Mouse (Mus musculus) liver (tissue): ENCODE data around the gene Eci1.
"Not testable (repeated sequence)": the region's sequence is repeated elsewhere in the genome, so short reads cannot be mapped to it uniquely, and the experiment has no call there.

Source experiments
- DNase-seq: peaks from one replicate; pipeline ENCODE4 v3.0.0-alpha.2; 2020; ENCODE audit warnings: mixed read lengths

The Eci1 gene

DNA sequence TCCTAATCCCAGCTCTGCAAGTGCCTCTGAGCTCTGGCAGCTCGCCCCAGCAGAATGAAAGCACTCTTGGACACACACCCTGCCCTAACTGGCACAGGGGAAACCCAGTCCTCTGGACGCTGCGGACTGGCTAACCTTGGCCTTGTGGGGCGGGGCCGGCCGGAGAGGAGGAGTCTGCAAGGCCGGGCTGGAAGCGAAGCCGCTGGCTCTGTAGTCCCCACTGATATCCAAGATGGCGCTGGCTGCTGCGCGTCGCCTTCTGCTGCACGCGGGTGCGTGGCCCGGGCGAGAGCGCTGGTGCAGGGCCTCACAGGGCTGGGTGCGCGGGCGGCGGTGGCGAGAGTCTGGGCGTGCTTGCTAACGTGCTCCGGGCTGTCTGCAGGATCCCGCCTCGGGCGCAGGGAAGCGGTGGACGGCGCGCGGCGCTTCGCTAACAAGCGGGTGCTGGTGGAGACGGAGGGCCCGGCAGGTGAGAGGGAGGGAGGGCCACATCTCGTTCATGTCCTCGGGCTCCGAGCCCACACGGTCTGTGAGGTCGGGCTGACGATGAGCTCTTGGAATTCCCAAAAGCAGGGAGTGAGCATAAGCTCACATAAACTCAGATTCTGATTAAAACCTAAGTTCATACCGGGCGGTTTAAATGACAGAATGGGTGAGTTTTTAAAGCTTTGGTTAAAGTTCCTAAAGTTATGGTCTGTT lies at the start of gene Eci1:
Gene Eci1, plus strand, starts transcription at position 171 of the 699 bp plus-strand sequence.
- peak; percentile 97 for DNase-seq

GRCm38 (mm10) chr17:24378496-24378895 lies 47.9 kb upstream of the Eci1 start:
- no peak for DNase-seq

- no peak for DNase-seq
Measured at GRCm38 (mm10) chr17:24383789-24384188, 42.7 kb upstream of the Eci1 start.

- DNase-seq: no peak
Measured at GRCm38 (mm10) chr17:24388711-24389110, 37.7 kb upstream of the Eci1 start.

DNA sequence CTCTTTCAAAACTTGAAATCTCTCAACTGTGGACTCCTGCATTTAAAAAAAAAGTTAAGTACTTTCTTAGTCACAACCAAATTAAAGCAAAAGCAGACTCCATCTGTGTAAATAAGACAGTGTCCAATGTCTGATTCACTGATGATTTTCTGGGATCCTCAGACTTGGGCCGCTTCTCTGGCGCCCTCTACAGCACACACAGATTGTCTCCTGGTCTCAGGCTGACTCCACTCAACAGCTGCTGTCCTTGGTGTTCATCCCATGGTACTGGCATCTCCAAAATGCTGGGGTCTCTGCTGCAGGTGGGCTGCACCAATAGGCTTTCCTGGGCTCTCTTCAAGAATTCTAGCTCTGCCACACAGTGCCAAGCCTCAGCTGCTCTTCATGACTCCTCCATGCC lies 36.6 kb upstream of the Eci1 start:
- DNase-seq: peak; percentile 53

DNA sequence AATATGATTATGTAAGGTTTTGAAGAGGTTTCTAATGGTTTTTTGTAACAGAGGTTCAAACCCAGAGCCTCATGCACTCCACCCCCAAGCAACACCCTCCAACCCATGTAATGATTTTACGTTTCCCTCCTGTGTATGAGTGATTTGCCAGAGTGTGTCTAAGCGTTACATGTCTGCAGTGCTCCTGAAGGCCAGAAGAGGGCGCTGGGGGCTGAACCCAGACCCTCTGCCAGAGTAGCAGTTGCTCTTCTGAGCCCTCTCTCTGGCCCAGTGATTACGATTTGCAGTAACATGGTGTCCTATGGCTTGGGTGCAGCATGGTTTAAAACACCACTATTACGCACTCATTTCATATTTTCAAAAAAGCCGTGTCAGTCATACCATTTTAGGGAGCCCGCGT lies 35.3 kb upstream of the Eci1 start:
- peak; percentile 30 for DNase-seq

DNA sequence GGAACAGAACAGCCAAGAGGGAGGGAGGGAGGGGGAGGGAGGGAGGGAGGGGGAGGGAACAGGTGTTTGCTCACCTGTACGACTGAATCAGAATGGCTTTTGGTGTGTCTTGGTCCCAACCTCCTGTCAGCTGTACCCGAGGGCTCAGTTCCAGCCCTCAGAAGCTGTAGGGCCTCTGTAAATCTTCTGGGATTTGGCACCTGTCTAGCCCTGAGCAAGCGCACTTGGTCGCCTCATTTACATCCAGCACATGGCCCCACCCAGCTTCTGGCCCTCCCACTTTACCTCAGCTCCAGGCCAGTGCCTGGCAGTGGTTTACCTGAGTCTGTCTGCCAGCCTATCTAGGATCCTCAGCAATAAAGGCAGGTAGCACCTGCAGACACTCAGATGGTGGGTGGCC lies 32.9 kb upstream of the Eci1 start:
- DNase-seq: no peak

DNA sequence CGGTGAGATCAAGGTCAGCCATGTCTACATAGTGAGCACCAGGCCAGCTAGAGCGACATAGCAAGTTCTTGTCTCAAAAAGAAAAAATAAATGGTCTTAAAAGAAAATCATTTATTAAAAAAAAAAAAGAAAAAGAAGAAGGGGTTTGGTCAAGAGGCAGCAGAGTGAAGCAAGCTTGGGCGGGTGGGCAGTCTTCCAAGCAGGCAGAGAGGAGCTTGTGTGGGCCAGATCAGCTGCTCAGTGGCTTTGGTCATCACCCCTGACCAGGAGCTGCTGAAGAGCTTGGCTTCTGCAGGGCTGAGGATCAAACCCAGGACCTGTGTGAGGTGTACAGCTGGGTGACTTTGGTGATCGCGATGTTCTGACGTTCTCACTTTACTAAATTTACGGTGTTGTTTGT lies 32.0 kb upstream of the Eci1 start:
- no peak for DNase-seq

DNA sequence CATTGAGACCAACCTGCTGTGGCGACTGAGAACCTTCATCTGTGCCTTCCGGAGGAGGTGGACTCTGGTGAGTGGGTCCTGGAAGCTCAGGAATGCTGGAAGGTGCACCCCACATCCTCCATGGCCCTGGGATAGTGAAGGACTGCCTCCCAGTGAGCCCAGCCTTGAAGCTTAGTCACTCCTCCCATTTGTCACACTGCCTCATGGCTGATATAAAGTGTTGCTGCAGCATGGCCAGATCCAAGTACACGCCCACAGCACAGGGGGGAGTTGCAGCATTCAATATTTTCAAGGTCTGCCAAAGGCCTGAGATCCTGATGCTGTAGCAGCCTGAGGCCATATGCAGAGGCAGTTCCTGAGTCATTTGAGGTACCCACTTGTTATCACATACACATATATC lies 24.1 kb upstream of the Eci1 start:
- DNase-seq: no peak

DNA sequence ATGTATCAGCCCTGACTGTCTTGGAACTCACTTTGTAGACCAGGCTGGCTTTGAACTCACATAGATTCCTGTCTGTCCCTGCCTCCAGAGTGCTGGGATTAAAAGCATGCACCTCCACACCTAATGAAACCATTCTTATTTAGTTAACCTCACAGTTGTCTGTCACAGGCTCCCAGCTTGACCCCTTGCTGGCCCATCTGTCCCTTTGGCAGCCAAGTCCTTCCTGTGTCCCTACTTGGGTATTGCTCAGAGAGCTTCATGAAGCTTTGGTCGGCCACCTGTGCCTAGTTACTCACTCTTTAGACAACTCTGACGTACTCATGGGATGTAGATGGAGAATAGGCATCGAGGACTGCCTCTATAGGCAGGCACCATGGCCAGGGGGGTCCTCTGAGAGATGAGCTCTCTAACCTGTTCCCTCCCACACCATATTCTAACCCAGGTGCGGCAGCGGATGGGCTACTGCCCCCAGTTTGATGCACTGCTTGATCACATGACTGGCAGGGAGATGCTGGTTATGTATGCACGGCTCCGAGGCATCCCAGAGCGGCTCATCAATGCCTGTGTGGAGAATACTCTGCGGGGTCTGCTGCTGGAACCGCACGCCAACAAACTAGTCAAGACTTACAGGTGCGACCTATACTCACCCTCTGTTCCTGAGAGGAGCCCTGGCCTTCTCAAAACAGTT lies 19.2 kb upstream of the Eci1 start:
- DNase-seq: no peak

DNA sequence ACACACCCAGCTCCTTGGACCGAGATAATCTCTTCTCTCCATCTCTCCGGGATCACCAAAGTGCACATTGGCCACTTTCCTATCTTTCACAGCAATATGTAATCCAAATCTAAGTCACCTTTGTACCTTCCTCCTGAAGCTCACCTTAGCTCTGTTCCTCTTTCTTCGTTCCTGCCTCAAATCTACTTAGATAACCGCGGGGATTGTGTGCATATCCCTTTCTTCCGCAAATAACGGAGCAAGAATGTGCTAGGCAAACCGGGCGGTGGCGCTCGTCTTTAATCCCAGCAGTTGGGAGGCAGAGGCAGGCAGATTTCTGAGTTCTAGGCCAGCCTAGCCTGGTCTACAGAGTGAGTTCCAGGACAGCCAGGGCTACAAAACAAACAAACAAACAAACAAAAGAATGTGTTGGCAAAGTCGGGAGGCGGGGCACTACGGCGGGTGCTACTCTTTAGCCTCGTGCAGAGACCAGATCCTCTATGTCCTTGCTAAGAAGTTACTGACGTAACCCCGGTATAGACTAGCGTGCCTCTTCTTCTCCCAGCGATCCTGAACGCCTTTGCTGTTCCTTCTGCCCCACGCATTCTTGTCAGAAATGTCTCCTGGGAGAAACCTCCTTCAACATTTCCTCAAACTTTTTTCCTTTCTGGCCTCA lies 12.8 kb upstream of the Eci1 start:
- peak; percentile 79 for DNase-seq

DNA sequence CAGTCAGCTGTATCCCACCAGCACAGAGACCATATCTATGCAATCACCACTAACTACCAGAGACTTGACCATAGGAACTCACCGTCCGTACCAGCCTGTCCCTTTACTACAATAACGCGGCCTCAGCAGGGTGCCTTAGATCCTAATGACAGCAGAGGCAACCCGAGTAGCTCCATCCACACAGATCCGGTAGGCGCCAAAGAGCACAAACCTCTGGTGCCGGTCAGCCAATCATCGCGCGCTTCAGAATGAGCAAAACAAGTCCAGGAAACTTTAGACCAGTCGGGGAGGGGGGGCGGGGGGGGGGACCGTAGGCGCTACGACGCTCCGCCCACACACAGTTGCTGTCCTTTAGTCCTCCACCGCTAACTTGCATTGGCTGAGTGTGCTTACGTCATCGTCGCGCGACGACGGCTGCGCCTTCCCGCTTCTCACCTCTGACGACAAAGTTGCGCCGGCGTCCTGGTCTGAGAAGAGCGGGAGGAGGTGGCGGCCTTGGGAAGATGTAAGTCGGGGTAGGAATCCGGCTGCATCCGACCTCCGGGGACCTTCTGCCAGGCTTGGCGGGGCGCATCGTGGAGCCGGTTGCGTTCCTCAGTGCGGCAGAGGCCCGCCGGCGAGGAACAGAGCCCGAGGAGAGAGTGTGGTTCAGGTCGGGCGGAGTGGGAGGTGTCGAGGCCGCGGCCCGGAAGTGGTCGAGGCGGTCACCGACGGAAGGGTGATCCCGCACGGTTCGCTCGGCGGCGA lies 12.0 kb upstream of the Eci1 start, which contains the start of gene Rnps1:
Gene Rnps1, plus strand, starts transcription at position 336 of the 747 bp plus-strand sequence.
- peak; percentile 98 for DNase-seq

DNA sequence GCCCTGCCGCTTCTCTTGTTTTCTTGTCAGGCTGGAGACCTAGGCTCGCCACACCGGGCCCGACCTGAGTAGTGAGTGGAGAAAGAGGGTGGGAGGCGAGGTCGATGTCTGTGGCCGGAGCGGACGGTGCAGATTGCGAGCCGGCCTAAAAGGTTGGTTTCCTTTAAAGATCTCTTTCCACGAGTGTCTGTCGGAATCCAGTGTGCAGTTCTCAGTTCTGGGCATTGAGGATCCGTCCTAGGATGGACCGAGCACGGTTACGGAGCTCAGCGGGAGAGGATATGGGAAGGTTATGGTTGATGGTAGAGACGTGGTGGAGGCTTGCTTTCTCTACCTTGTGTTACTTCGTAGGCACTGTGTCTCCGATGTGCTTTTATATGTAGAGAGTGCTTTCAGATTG lies 11.4 kb upstream of the Eci1 start:
- no peak for DNase-seq

GRCm38 (mm10) chr17:24416051-24416652 lies 10.3 kb upstream of the Eci1 start:
- DNase-seq: no peak

GRCm38 (mm10) chr17:24423114-24423513 lies 3.3 kb upstream of the Eci1 start:
- DNase-seq: no peak

DNA sequence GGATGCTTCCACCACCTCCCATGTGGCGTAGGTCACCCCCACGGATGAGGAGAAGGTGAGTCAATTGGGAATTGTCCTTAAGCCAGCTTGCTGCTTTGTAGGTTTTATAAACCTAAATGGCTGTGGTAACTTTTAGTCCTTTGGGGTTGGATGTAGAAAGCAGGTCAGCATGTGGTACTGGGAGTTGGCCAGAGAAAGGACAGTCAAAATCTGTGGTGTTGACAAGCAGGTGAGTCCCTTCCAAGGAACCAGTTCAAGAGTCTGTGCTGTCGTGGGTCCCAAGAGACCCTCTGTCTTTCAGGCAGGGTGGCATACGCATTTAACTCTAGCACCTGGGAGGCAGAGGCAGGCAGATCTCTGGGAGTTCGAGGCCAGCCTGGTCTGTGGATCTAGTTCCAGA lies 2.0 kb upstream of the Eci1 start:
- no peak for DNase-seq

DNA sequence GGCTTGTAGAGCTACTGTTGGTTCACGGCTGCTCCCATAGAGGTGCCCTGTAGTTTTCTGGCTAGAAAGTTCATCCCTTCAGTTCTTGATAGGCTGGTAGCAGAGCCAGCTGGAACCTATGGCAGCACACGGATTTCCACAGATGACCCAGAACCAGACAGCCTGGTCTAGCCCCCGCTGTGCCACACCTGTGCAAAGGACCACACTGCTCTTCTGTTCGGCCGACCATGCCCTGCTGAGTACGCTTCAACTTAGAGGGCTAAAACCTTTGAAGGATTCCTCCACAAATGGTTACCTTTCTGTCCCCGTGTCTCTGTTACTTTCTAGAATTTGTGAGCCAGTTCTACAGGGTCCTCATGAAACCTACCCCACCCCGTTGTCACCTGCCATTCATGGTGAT lies 1.1 kb upstream of the Eci1 start:
- DNase-seq: not testable (repeated sequence)

GRCm38 (mm10) chr17:24425905-24426304 lies 536 bp upstream of the Eci1 start:
- no peak for DNase-seq

DNA sequence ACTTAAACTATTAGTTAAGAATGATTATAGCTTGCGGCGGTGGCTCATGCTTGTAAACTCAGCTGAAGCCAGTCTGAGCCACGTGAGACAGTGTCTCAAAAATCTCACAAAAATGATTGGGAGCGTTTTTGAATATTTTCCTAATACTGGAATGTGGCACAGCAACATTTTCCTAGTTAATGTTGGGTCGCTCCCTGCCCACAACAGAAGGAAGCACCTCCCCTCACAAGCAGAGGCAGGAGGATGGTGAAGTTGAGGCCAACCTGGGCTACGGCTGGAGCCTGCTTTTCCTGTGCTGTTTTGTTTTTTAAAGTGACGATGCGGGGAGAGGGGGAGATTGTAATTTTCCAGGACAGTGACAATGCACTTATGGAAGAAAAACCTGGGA lies 723 bp downstream of the Eci1 start:
- peak; percentile 41 for DNase-seq

- DNase-seq: no peak
Measured at GRCm38 (mm10) chr17:24429201-24429983, 3.0 kb downstream of the Eci1 start.

- DNase-seq: peak; percentile 18
Measured at GRCm38 (mm10) chr17:24437016-24437415, 10.6 kb downstream of the Eci1 start.

DNA sequence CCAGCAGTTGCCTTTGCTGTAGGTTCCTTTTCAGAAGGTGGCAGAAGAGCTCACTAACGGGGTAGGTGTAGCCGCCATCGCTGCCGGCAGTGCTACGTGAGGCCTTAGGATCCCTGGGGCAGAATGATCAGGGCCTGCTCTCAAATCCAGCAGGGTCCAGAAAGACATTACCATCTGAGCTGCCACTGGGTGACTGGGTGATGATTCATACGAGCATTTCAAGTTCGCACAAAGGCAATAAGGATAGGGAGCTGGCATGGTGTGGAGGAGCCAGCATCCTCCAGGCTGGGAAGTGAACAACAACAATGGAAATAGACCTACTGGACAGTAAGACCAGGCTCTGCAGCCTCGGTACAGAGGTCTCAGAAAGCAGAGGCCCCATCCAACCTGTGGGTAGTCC lies 13.9 kb downstream of the Eci1 start:
- no peak for DNase-seq
